Mouse (Mus musculus): ENCODE results near the gene Rhot2.
A peak's percentile ranks its signal among the peaks of the same experiment; 100 is the strongest.
"Not testable (repeated sequence)": the region's sequence is repeated elsewhere in the genome, so short reads cannot be mapped to it uniquely, and the experiment has no call there.

The Rhot2 gene

GRCm38 (mm10) chr17:25874148-25874720 lies 29.6 kb upstream of the Rhot2 start:
- no peak for DNase-seq (ENCODE audit: low spot score in 2 of 2)

DNA sequence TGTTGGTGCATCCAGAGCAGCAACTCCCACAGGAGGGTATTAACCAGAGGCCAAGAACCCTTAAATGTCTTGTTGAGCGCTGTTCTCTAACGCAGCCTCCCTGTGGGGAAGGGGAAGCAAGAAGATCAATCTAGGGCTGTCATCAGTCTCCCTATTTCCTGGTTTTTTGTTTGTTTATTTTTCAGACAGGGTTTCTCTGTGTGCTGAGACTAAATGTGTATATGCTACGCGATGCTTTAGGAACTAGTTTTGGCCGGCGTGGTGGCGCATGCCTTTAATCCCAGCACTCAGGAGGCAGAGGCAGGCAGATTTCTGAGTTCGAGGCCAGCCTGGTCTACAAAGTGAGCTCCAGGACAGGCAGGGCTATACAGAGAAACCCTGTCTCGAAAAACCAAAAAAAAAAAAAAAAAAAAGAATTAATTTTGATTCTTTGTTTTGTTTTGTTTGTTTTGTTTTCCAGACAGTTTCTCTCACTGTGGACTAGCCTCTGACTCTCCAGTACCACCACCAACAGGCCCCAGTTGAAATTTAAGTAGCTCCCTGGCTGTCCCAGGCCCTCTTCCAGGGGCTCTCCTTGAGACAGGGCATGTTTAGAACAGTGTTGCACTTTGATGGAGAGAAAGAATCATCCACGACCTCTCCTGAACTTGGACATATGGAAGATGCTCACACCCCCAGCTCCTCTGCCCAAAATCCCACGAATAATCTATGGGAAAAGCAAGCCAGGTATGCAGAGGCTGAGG lies 28.9 kb upstream of the Rhot2 start:
- DNase-seq (ENCODE audit: low spot score in 2 of 2), result no peak

DNA sequence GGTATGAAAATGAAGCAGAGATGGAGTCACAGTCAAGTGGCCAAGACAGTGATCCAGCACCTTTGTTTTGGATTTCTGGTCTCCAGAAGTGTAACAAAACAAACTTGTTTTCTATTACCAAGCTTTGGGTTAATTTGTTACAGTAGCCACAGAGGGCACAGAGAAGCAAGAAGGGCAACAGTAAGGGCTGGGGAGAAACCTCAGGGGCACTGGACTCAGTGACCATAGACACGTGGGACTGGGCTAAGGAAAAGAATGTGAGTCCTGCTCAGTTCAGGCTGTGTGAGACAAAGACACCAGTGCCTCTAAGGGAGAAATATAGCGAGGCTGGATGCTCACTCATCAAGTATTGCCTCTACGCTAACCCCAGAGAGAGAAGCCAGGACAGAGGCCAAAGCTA lies 28.0 kb upstream of the Rhot2 start:
- no peak for DNase-seq (ENCODE audit: low spot score in 2 of 2)

DNA sequence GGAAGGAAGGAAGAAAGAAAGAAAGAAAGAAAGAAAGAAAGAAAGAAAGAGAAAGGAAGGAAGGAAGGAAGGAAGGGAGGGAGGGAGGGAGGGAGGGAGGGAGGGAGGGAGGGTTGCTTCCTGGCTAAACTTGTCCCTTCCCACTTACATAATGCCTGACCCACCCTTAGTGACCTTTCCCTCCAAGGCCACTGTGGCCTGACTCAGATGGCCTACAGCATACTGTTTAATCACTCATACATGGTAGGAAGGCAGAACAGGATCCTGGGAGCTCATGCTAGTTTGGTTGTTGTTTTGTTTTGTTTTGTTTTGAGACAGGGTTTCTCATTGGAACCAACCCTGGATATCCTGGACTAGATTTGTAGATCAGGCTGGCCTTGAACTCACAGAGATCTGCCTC lies 26.9 kb upstream of the Rhot2 start:
- not testable (repeated sequence) for DNase-seq (ENCODE audit: low spot score in 2 of 2)

DNA sequence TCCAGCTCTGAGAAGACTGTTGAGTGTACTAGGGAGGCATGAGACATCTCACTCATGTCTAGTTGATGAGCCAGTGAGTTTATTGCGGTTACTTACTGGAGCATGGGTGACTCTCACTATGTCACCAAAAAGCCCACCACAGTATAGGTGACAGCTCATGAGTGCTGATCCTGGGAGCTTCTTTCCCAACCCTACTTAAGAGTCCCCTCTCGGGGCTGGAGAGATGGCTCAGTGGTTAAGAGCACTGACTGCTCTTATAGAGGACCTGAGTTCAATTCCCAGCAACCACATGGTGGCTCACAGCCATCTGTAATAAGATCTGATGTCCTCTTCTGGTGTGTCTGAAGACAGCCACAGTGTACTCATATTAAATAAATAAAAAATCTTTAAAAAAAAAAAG lies 25.3 kb upstream of the Rhot2 start:
- no peak for DNase-seq (ENCODE audit: low spot score in 2 of 2)

- DNase-seq (ENCODE audit: low spot score in 2 of 2), result no peak
Observed at GRCm38 (mm10) chr17:25869498-25869897, 24.8 kb upstream of the Rhot2 start.

DNA sequence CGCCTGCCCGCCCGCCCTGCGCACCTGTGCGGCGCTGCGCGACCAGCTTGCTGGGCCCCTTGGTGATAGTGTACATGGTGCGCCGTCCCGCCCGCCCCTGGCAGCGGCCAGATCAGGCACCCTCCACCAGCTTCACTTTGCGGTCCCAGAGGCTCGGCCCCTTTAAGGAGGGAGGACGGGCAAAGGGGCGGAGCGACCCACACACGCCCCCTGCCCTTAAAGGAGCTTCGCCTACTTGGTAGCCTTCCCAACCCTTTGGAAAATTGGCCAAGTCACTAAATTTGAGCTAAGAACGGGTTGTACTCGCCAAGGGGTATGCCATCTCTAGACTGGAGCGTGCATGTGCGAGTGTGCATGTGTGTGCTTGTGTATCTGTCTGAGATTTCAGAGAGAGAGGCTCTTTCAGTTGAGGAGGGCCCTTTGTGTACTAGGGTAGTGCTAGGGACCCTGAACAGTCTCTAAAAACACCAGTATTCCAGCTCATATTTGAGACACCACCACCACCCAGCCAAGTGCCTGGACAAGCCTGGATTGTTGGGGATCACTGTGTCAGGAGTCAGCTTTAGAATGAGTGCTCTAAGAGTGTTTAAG lies 24.0 kb upstream of the Rhot2 start, which contains the start of gene Mcrip2:
Gene Mcrip2, minus strand, starts transcription at position 164 of the 591 bp plus-strand sequence.
- peak in 1 of 2 experiments; percentile 69 for DNase-seq (ENCODE audit: low spot score in 2 of 2)

DNA sequence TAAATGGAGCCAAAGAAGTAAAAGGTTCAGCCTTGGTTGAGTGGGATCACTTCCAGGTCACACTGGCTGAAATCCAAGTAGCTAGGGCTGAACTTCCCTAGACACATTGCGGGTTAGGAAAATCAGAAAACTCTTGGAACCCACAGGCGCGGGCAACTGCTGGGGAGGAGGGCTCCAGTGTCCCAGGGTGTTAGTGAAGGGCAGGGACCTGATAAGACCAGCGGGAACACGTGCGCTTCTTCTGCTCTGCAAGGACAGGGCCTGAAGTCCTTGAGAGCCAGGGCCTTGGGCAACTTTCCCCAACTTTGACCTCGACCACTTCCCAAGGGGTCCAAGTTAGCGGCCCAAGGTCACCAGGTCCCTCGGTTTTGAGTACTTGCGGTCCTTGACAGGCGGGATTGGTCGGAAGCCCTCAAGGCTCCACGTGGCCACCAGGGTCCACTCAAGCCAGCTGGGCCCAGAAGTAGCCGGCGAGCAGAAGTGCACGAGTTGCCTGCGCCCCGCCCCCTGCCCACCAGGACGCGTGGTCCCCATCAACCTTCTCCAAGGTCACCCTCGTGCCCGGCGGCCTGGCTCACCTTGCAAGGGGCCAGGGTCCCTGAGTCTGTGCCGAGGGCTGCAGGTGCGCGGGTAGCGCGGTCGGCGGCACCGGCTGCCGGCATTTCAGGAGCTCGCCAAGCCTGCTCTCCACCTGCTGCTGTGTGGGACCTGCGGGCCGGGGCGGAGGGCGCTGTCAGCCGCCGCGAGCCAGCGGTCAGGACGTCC lies 23.4 kb upstream of the Rhot2 start:
- DNase-seq (ENCODE audit: low spot score in 2 of 2), result no peak

GRCm38 (mm10) chr17:25867509-25867835 lies 22.8 kb upstream of the Rhot2 start:
- no peak for DNase-seq (ENCODE audit: low spot score in 2 of 2)

DNA sequence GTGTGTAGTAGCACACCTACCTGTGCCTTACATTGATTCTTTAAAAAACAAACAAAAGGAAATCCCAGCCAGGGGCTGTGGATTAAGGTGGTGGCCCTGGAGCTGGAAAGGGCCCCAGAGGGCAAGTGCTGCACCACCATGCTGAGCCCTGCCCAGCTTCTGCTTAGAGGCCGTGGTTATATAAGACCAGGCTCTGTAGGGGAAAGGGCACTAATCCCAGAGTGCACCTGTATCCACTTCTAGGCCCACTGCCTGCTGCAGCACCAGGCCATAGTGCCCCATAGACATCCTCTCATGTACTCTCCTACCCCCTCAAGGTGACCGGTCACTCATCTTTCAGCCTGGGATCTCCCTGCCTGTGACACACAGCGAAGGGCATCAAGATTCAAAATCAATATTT lies 21.5 kb upstream of the Rhot2 start:
- DNase-seq (ENCODE audit: low spot score in 2 of 2), result no peak

DNA sequence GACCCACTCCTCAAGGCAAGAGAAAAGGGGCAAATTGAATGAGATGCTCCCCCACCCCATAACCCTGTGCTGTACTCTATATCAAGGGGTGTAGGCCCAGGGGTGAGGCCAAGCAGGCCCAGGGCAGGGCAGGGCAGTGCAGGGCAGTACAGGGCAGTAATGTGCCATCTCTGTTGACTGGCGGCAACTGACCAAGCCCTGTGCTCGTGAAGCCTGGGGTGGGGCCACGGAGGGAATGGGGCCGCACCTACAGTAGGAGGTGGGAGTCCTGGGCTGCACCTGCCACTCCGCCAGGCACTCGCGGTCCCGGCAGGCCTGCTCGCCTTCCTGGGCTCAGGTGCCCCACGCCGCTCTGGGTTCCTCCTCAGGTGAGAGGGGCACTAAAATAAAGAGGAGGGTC lies 20.6 kb upstream of the Rhot2 start:
- no peak for DNase-seq (ENCODE audit: low spot score in 2 of 2)

- no peak for DNase-seq (ENCODE audit: low spot score in 2 of 2)
Observed at GRCm38 (mm10) chr17:25864311-25864710, 19.7 kb upstream of the Rhot2 start.

DNA sequence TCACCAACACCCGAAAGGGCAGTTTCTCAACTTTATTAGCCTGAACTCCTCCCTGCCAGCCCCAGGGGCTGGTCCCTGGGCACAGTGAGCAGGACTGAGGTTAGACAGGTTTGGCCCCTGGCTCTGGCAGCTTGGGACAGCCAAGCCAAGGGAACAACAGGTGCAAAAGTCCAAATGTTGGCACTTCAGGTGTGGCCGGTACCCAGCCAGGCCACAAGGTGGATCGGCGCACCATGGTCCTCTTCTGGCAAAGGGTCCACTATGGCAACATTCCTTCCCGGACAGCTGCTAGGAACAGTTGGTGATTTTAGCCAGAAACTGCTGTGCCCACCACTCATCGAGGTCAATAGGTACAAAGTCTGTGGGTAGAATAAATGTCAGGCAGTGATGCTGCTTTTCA lies 19.0 kb upstream of the Rhot2 start:
- no peak for DNase-seq (ENCODE audit: low spot score in 2 of 2)

- DNase-seq (ENCODE audit: low spot score in 2 of 2), result no peak
Observed at GRCm38 (mm10) chr17:25861704-25862612, 17.3 kb upstream of the Rhot2 start.

DNA sequence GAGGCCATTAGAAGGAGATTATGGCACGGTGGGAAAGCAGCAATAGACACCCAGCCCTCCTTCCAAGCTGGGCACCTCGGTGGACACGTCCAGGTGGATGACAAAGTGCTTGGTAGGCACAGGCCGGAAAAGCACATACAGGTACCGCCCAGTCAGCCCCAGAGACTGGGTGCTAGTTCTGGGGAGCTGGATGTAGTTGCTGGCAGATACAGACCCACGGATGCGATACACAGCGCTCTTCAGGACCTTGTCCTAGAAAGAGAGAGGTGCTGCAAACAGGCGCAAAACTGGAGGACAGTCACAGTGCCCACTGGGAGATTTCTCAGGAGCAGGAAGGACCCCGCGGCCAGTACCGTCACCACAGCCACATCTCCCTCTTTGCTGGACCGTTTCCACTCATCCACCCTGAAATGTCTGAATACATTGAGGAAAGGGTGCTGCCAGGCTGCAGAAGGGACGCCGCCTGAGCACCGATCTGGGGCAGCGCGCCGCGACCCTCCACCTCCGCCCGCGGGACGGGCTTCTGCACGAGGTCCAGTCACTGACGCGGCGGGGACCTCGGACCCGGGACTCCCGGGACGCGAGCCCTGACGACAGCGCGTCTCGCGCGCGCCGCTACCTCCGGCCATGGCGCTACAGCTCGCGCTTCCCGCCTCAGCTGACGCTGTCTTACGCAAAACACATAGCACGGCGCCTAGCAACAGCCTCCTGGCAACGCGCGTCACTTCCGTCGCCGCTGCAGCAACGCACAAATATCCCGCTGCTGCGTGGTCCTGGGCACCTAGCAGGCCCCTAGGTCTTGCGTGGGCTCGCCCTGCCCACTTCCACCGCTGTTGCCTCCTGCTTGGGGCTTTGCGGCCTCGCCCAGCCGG lies 16.4 kb upstream of the Rhot2 start, which contains the start of gene Wdr90:
Gene Wdr90, minus strand, starts transcription at position 670 of the 872 bp plus-strand sequence.
- DNase-seq (ENCODE audit: low spot score in 2 of 2), result peak; percentile 80 to 88

DNA sequence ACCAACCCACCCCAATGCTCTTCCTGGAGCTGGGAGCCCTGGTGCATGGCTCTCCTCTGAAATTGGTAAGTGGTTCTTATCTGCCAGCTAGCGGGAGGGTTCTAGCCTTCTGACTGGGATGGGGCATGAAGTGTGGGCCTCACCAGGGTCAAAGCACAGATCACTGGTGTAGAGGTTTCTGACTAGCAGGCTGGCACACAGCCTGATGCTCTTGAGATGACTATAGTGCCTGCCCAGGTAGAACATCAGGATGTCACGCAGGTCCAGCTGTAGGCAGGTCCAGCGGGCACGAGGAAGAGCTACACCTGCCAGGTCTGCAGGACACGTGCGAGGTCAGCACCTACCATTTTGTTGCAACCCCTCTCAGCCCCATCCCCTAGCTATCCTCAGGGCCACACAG lies 15.6 kb upstream of the Rhot2 start:
- DNase-seq (ENCODE audit: low spot score in 2 of 2), result no peak

DNA sequence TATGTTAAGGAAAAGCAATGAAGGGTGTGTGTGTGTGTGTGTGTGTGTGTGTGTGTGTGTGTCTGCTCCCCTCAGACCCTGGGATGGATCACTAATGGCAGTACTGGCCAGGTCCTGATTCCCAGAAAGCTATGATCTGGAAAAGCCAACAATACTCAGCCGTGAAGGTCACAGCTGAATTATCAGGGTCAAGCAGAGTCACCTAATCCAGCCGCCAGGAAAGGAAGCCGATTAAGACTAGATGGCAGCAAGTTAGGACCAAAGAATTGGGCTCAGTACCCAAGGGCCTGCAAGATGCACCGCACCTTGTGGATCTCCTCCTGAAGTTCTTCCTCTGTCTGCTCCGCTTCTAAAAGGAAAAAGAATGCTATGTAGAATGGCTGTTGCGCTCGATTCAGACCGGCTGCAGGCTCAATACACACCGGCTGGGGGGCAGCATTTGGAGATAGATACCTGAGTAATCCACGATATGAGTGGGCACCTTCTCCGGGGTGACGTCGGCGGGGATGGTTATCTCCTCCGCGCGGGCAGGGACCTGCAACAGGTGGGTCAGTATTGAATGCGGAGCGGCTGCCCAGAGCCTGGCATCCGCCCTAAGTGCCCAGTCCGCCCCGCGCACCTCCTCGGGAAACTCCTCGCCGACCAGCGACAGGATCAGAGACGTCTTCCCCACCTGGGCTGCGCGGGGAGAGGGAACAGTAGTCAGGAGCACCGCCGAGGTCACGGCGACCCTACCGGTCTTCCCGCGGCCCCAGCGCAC lies 835 bp downstream of the Rhot2 start:
- DNase-seq (ENCODE audit: low spot score in 2 of 2), result no peak

DNA sequence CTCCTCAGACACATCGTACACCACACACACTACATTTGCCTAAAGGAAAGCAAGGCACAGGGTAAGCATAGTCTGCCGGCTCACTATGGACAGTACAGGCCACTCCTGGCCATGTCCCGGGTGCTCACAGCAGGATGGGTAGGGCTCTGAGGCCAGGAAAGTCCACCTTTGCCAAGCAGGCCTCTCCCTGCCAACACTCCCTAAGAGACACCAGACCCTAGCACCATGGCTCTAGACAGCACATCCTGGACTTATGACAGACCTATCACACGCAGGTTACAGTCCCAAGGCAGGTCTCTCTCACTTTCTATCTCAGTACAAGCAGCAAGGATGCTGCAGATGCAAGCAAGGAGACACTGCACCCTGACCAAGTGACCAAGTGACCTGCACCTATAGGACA lies 1.5 kb downstream of the Rhot2 start:
- no peak for DNase-seq (ENCODE audit: low spot score in 2 of 2)

GRCm38 (mm10) chr17:25842509-25842908 lies 2.1 kb downstream of the Rhot2 start:
- DNase-seq (ENCODE audit: low spot score in 2 of 2), result no peak

Data from cerebellum, postnatal 4 days (tissue).